Mouse (Mus musculus) forebrain, embryonic 16.5 days (tissue): ENCODE results near the gene Il18. TPM values are rescaled to one million over a fixed set of nuclear protein-coding genes. Genes with fewer than 3 reads are reported as not detected.

Source experiments
- ATAC-seq: fragments of 200-750 bp; cut with Nextera tagmentation; 2 replicates; pipeline ENCODE4 v1.8.0; 2017; ENCODE audit warnings: mild to moderate bottlenecking, moderate library complexity
- H3K27ac ChIP-seq: fragments of 300-500 bp; sonication (generic); 2 replicates; pipeline ENCODE4 v1.5.1; 2014; ENCODE audit warnings: low read length, control low read depth
- H3K27me3 ChIP-seq: fragments of 300-500 bp; sonication (generic); replicated peaks from 2 replicates; pipeline ENCODE4 v1.6.1; 2014; ENCODE audit warnings: low read length; ENCODE audit not compliant: control insufficient read depth, insufficient read depth
- H3K36me3 ChIP-seq: fragments of 300-500 bp; sonication (generic); 2 replicates; pipeline ENCODE4 v1.6.1; 2014; ENCODE audit not compliant: control insufficient read depth, insufficient read depth
- H3K4me1 ChIP-seq: fragments of 300-500 bp; sonication (generic); replicated peaks from 2 replicates; pipeline ENCODE4 v1.6.1; 2014; ENCODE audit warnings: low read length; ENCODE audit not compliant: control insufficient read depth, insufficient read depth
- H3K4me2 ChIP-seq: fragments of 300-500 bp; sonication (generic); 2 replicates; pipeline ENCODE4 v1.6.1; 2014; ENCODE audit warnings: mild to moderate bottlenecking, low read length, control low read depth
- H3K4me3 ChIP-seq: fragments of 300-500 bp; sonication (generic); replicated peaks from 2 replicates; pipeline ENCODE4 v1.5.1; 2014; ENCODE audit warnings: mild to moderate bottlenecking, low read length, control low read depth
- H3K9ac ChIP-seq: fragments of 300-500 bp; sonication (generic); replicated peaks from 2 replicates; pipeline ENCODE4 v1.6.1; 2014; ENCODE audit warnings: low read depth, low read length, control low read depth
- H3K9me3 ChIP-seq: fragments of 300-500 bp; sonication (generic); 2 replicates; pipeline ENCODE4 v1.6.1; 2016; ENCODE audit warnings: low read length; ENCODE audit not compliant: control insufficient read depth
- WGBS: fragments of 180-500 bp; shearing (Covaris S2); extraction: QIAGEN DNeasy Blood & Tissue Kit; methylation state at CpG from one replicate; pipeline ENCODE4 v1.1.7; 2014; 5-methylcytosine and 5-hydroxymethylcytosine counted together
- polyA plus RNA-seq: library from polyadenylated mRNA; unstranded; fragments of >200 nt; fragmentation: Nextera tagmentation; extraction: Ambion mirVana; gene quantifications from 2 replicates; pipeline ENCODE4 v1.2.1, GENCODE M21; 2015

Gene Il18
- polyA plus RNA-seq, 1 experiment from 2014 or later = 15.8 TPM

- Histone ChIP-seq H3K4me2 (no peak overlapping the region), H3K9ac (no peak overlapping the region), H3K9me3 (no peaks in the 10 kb centered on the region), H3K36me3 (peaks cover 9% of the 10 kb centered on the region), H3K4me1 (no peaks in the 10 kb centered on the region), H3K27me3 (no peaks in the 10 kb centered on the region), H3K4me3 (no peak overlapping the region), H3K27ac (no peak overlapping the region)
- ATAC-seq = no peak
- 90% methylated on average over 9 of the region's 9 CpGs for WGBS
Observed at GRCm38 (mm10) chr9:50592955-50593354, 38.3 kb downstream of the Il18 start.

- Histone ChIP-seq H3K4me1 (no peaks in the 10 kb centered on the region), H3K27me3 (no peaks in the 10 kb centered on the region), H3K9ac (no peak overlapping the region), H3K27ac (no peak overlapping the region), H3K9me3 (no peaks in the 10 kb centered on the region), H3K36me3 (peaks cover 11% of the 10 kb centered on the region), H3K4me2 (no peak overlapping the region), H3K4me3 (no peak overlapping the region)
- WGBS = 88% methylated on average over 3 of the region's 3 CpGs
- no peak for ATAC-seq
Observed at GRCm38 (mm10) chr9:50593544-50593943, 38.9 kb downstream of the Il18 start.

DNA sequence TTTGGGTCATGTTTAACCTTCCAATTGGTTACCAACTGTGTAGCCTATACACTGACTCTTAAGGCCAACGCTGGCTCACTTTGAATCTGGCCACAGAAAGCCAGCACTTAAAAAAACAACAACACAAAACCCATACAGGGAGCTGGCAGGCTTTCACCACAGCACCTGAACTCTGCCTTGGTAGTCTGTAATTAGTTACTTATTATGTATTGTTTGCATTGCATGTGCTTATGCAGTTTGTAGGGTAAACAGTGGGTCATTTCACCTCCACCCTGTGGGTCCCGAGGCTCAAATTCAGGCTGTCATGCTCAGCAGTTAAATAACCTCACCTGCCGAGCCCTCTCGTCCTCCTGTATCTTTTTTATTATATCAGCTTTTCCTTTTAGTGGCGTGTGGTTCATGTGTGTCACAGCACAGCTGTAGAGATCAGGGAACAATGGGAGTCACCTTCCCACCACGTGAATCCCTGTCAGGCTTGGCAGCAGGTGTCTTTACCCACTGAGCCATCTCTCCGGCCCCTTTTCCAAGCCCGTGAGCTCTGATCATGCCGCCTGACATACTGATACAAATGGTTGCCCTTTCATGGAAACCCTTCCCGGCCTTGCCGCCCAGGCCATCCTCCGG, 40.3 kb downstream of the Il18 start:
- H3K4me3 ChIP-seq = no peak overlapping the region
- H3K27ac ChIP-seq = no peak overlapping the region
- no peak for ATAC-seq
- H3K4me2 ChIP-seq = no peak overlapping the region
- H3K27me3 ChIP-seq = no peaks in the 10 kb centered on the region
- no peaks in the 10 kb centered on the region for H3K4me1 ChIP-seq
- 79% methylated on average over 12 of the region's 12 CpGs for WGBS
- H3K9me3 ChIP-seq = no peaks in the 10 kb centered on the region
- H3K36me3 ChIP-seq = peaks cover 14% of the 10 kb centered on the region
- no peak overlapping the region for H3K9ac ChIP-seq

GRCm38 (mm10) chr9:50596973-50597372, 42.3 kb downstream of the Il18 start:
- Histone ChIP-seq H3K27me3 (no peaks in the 10 kb centered on the region), H3K4me1 (peaks cover under 1% of the 10 kb centered on the region), H3K4me3 (no peak overlapping the region), H3K27ac (no peak overlapping the region), H3K4me2 (no peak overlapping the region), H3K9me3 (no peaks in the 10 kb centered on the region), H3K36me3 (peaks cover 14% of the 10 kb centered on the region), H3K9ac (no peak overlapping the region)
- 95% methylated on average over 8 of the region's 8 CpGs for WGBS
- no peak for ATAC-seq

DNA sequence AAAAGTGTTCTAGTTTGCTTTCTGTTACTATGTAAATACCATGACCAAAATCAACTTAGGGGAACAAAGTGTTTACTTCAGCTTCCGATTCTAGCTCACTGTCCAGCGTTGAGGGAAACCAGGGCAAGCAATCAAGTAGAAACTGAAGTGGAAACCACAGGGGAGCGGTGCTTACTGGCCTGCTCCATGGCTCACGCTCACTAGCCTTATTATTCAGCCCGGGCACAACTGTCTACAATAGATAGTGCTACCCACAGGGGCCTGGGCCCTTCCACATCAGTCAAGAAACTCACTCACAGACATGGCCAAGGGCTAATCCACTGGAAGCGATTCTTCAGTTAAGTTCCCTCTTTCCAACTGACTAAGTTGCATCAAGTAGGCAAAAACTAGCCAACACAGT, 46.9 kb downstream of the Il18 start:
- H3K27ac ChIP-seq = no peak overlapping the region
- ATAC-seq = no peak
- no peak overlapping the region for H3K4me2 ChIP-seq
- WGBS = 91% methylated on average over 6 of the region's 6 CpGs
- peaks cover 22% of the 10 kb centered on the region for H3K4me1 ChIP-seq
- H3K27me3 ChIP-seq = no peaks in the 10 kb centered on the region
- no peaks in the 10 kb centered on the region for H3K9me3 ChIP-seq
- peaks cover 15% of the 10 kb centered on the region for H3K36me3 ChIP-seq
- no peak overlapping the region for H3K4me3 ChIP-seq
- H3K9ac ChIP-seq = no peak overlapping the region

- Histone ChIP-seq H3K27me3 (no peaks in the 10 kb centered on the region), H3K36me3 (peaks cover 12% of the 10 kb centered on the region), H3K4me3 (no peak overlapping the region), H3K9ac (no peak overlapping the region), H3K4me1 (peaks cover 22% of the 10 kb centered on the region), H3K27ac (no peak overlapping the region), H3K9me3 (no peaks in the 10 kb centered on the region), H3K4me2 (peak overlapping the region; percentile 94)
- no peak for ATAC-seq
- WGBS = 91% methylated on average over 7 of the region's 7 CpGs
Observed at GRCm38 (mm10) chr9:50602055-50602845, 47.6 kb downstream of the Il18 start.

GRCm38 (mm10) chr9:50603189-50603997, 48.8 kb downstream of the Il18 start, which contains the start of the genes Sdhd and Timm8b:
Gene Sdhd (minus strand): TSS chr9:50603812.
Gene Timm8b (plus strand): TSS chr9:50603910.
- ATAC-seq = peak; percentile 99
- peak within 1 kb of the TSS; percentile 78 for H3K9ac ChIP-seq
- 1% methylated on average over 48 of the region's 48 CpGs for WGBS

DNA sequence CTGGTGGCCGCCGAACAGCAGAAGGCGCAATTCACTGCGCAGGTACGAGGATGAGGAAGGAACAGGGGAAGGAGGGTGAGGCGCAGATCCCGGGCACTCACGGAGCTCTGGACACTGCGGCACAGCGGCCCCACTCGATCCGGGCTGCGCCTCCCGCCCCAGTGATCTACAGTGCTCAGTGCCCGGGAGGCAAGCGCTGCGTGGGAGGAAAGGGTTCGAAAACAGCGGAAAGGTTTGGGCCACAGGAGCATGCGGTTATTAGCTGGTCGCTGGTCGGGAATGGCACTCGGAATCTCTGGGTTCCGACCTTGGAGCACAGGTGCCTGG, 49.3 kb downstream of the Il18 start:
- Histone ChIP-seq H3K4me2 (peak overlapping the region; percentile 81), H3K4me1 (peaks cover 22% of the 10 kb centered on the region), H3K9ac (peak overlapping the region; percentile 78), H3K4me3 (peak overlapping the region; percentile 86), H3K9me3 (no peaks in the 10 kb centered on the region), H3K27me3 (no peaks in the 10 kb centered on the region), H3K36me3 (peaks cover 8% of the 10 kb centered on the region), H3K27ac (peak overlapping the region; percentile 84)
- WGBS = under 1% methylated on average over 21 of the region's 24 CpGs
- peak; percentile 90 for ATAC-seq

More at GRCm38 (mm10) chr9:50603189-50603997, 48.8 kb downstream of the Il18 start, which contains the start of the genes Sdhd and Timm8b:
- H3K4me1 ChIP-seq = peaks cover 22% of the 10 kb centered on the region
- H3K4me3 ChIP-seq = peak within 1 kb of the TSS; percentile 86
- H3K27me3 ChIP-seq = no peaks in the 10 kb centered on the region
- H3K4me2 ChIP-seq = peak within 1 kb of the TSS; percentile 94
- H3K9me3 ChIP-seq = no peaks in the 10 kb centered on the region
- peak within 1 kb of the TSS; percentile 84 for H3K27ac ChIP-seq
- H3K36me3 ChIP-seq = peaks cover 9% of the 10 kb centered on the region

DNA sequence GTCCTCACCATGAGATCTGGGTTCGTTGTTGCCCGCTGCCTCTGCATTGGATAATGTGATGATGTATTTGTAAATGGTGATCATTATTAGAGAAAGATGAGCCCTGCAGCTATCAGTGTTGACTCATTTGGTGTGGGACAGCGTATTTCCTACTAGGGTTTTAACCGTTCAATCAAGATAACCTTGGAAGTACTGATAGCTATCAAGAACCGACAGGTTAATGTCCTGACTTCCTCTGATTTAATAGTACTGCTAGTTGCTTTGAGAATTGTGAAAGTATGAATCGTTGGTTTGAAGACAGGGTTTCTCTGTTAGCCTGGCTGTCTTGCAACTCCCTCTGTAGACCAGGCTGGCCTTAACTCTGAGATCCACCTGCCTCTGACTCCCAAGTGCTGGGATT, 49.7 kb downstream of the Il18 start:
- 2% methylated on average over 6 of the region's 6 CpGs for WGBS
- Histone ChIP-seq H3K4me2 (peak overlapping the region; percentile 81), H3K4me1 (peaks cover 22% of the 10 kb centered on the region), H3K9ac (peak overlapping the region; percentile 78), H3K9me3 (no peaks in the 10 kb centered on the region), H3K4me3 (peak overlapping the region; percentile 86), H3K27me3 (no peaks in the 10 kb centered on the region), H3K27ac (peak overlapping the region; percentile 84), H3K36me3 (peaks cover 7% of the 10 kb centered on the region)
- no peak for ATAC-seq
